Mouse (Mus musculus) stomach, postnatal 0 days (tissue): ENCODE measurements at regions not wholly inside any gene's neighbourhood (a gene's known extent, or its start where the extent isn't known, plus 50 kb on each side); places are given as distances from the start of the nearest gene placed in this dataset.

Experiments
- CTCF ChIP-seq: IDR thresholded peaks from 2 replicates; pipeline ENCODE4 v1.5.1; 2016; ENCODE audit warnings: antibody characterized with exemption, low read depth, mild to moderate bottlenecking, moderate library complexity
- EP300 ChIP-seq: optimal IDR thresholded peaks from 2 replicates; pipeline ENCODE3; 2016; ENCODE audit warnings: antibody characterized with exemption

- no peak for TF ChIP-seq CTCF
- no peak for TF ChIP-seq EP300
Measured at GRCm38 (mm10) chr16:76472386-76472785, 98.8 kb upstream of the Nrip1 start.
